In genomic region chr9:106893327-106893726, GRCm38 (mm10) we compare ENCODE assay signal across 8 mouse cellular contexts. TPM values are rescaled to one million over a fixed set of nuclear protein-coding genes. Genes with fewer than 3 reads are reported as not detected.
DNase-seq lines count a peak whose midpoint lies in the region; ATAC-seq and TF ChIP-seq lines count a peak whose summit lies in the region.
"Had no signal": no experiment of that assay in that cellular context is flagged by ENCODE, and none has a peak within 500 bp of the region (broad histone marks: within the 10 kb centered on the region; RNA-seq: fewer than 3 reads in every experiment).

No protein-coding gene starts in this region.

- 64% methylated on average over 3 of the region's 3 CpGs for WGBS in liver, embryonic 11.5 days
- WGBS in forebrain, embryonic 11.5 days, result 63% methylated on average over 3 of the region's 3 CpGs
- WGBS in hindbrain, embryonic 15.5 days, result 61% methylated on average over 3 of the region's 3 CpGs
- WGBS in neural tube, embryonic 12.5 days, result 59% methylated on average over 3 of the region's 3 CpGs
- 63% methylated on average over 3 of the region's 3 CpGs for WGBS in lung, postnatal 0 days

- no peak for TF ChIP-seq EP300 in lung, postnatal 0 days (IDR thresholded peaks at IDR 0.05)

- no peak overlapping the region for H3K9ac ChIP-seq in liver, embryonic 11.5 days (ENCODE audit: low read depth, low read length)
- H3K9ac ChIP-seq in forebrain, embryonic 11.5 days (ENCODE audit: low read length), result no peak overlapping the region
- no peak overlapping the region for H3K9ac ChIP-seq in hindbrain, embryonic 15.5 days
- H3K9ac ChIP-seq in neural tube, embryonic 12.5 days, result no peak overlapping the region
- no peak overlapping the region for H3K9ac ChIP-seq in lung, postnatal 0 days (replicated peaks; ENCODE audit: low read depth)

- H3K27me3 ChIP-seq in liver, embryonic 11.5 days (replicated peaks; ENCODE audit: control insufficient read depth, insufficient read depth, low read length), result no peaks in the 10 kb centered on the region
- H3K27me3 ChIP-seq in forebrain, embryonic 11.5 days (ENCODE audit: control insufficient read depth, insufficient read depth, low read length), result no peaks in the 10 kb centered on the region
- no peaks in the 10 kb centered on the region for H3K27me3 ChIP-seq in hindbrain, embryonic 15.5 days
- H3K27me3 ChIP-seq in neural tube, embryonic 12.5 days (replicated peaks), result no peaks in the 10 kb centered on the region
- no peaks in the 10 kb centered on the region for H3K27me3 ChIP-seq in lung, postnatal 0 days (replicated peaks; ENCODE audit: insufficient read depth, low read length)

- no peaks in the 10 kb centered on the region for H3K9me3 ChIP-seq in liver, embryonic 11.5 days (ENCODE audit: control insufficient read depth, low read length)
- H3K9me3 ChIP-seq in forebrain, embryonic 11.5 days (ENCODE audit: control insufficient read depth, low read length), result no peaks in the 10 kb centered on the region
- no peaks in the 10 kb centered on the region for H3K9me3 ChIP-seq in hindbrain, embryonic 15.5 days
- no peaks in the 10 kb centered on the region for H3K9me3 ChIP-seq in neural tube, embryonic 12.5 days
- no peaks in the 10 kb centered on the region for H3K9me3 ChIP-seq in lung, postnatal 0 days (ENCODE audit: low read length)

- no peak for DNase-seq in liver, embryonic 11.5 days (ENCODE audit: low spot score)
- no peak for DNase-seq in liver
- DNase-seq in forebrain, embryonic 11.5 days (ENCODE audit: low spot score), result no peak
- DNase-seq in layer of hippocampus, postnatal 10 days (ENCODE audit: low spot score in 2 of 2), result no peak
- DNase-seq in lung, postnatal 0 days (ENCODE audit: low spot score), result no peak
- DNase-seq: lung, adult 18-20 months had no signal

- ATAC-seq in liver, embryonic 11.5 days (replicated peaks; ENCODE audit: low FRiP score), result no peak
- ATAC-seq in forebrain, embryonic 11.5 days (replicated peaks; ENCODE audit: low FRiP score), result no peak
- no peak for ATAC-seq in hindbrain, embryonic 15.5 days (ENCODE audit: low FRiP score, low read depth)
- no peak for ATAC-seq in neural tube, embryonic 12.5 days (ENCODE audit: low FRiP score, low read depth)
- ATAC-seq in lung, postnatal 0 days, result no peak

- H3K4me1 ChIP-seq in liver, embryonic 11.5 days (replicated peaks; ENCODE audit: control insufficient read depth, insufficient read depth, low read length), result peaks cover 23% of the 10 kb centered on the region
- peaks cover 7% of the 10 kb centered on the region for H3K4me1 ChIP-seq in forebrain, embryonic 11.5 days (replicated peaks; ENCODE audit: control insufficient read depth, insufficient read depth, low read length)
- peaks cover 33% of the 10 kb centered on the region for H3K4me1 ChIP-seq in hindbrain, embryonic 15.5 days (replicated peaks)
- peaks cover 27% of the 10 kb centered on the region for H3K4me1 ChIP-seq in neural tube, embryonic 12.5 days
- H3K4me1 ChIP-seq in lung, postnatal 0 days (ENCODE audit: insufficient read depth, low read depth, low read length), result peaks cover 5% of the 10 kb centered on the region; the same call in 1 of the 2 replicates

- TF ChIP-seq CTCF in lung, postnatal 0 days (IDR thresholded peaks at IDR 0.05), result no peak

- no peak overlapping the region for H3K4me3 ChIP-seq in liver, embryonic 11.5 days (ENCODE audit: low read depth, low read length)
- H3K4me3 ChIP-seq in forebrain, embryonic 11.5 days (ENCODE audit: low read depth, low read length), result no peak overlapping the region
- no peak overlapping the region for H3K4me3 ChIP-seq in hindbrain, embryonic 15.5 days
- no peak overlapping the region for H3K4me3 ChIP-seq in neural tube, embryonic 12.5 days
- H3K4me3 ChIP-seq in lung, postnatal 0 days (ENCODE audit: low read depth, low read length), result no peak overlapping the region

- H3K36me3 ChIP-seq in liver, embryonic 11.5 days (ENCODE audit: control insufficient read depth, insufficient read depth, low read length), result peaks cover 18% of the 10 kb centered on the region
- H3K36me3 ChIP-seq in forebrain, embryonic 11.5 days (ENCODE audit: control insufficient read depth, insufficient read depth, low read length), result peaks cover 7% of the 10 kb centered on the region
- H3K36me3 ChIP-seq in hindbrain, embryonic 15.5 days, result peaks cover 19% of the 10 kb centered on the region
- H3K36me3 ChIP-seq in neural tube, embryonic 12.5 days, result peaks cover 29% of the 10 kb centered on the region
- peaks cover 3% of the 10 kb centered on the region for H3K36me3 ChIP-seq in lung, postnatal 0 days (ENCODE audit: insufficient read depth, low read length)

- H3K4me2 ChIP-seq in liver, embryonic 11.5 days, result peak overlapping the region; percentile 85
- 0 out of 2 replicates have a peak overlapping the region, but pooled peaks have one; percentile 18 for H3K4me2 ChIP-seq in forebrain, embryonic 11.5 days (ENCODE audit: low read depth, low read length, severe bottlenecking)
- H3K4me2 ChIP-seq in hindbrain, embryonic 15.5 days, result peak overlapping the region; percentile 15; the same call in 1 of the 2 replicates
- peak overlapping the region; percentile 76 for H3K4me2 ChIP-seq in neural tube, embryonic 12.5 days (replicated peaks)
- no peak overlapping the region for H3K4me2 ChIP-seq in lung, postnatal 0 days (replicated peaks; ENCODE audit: low read depth, low read length)

- no peak overlapping the region for H3K27ac ChIP-seq in liver, embryonic 11.5 days (ENCODE audit: low read depth, low read length)
- no peak overlapping the region for H3K27ac ChIP-seq in forebrain, embryonic 11.5 days (ENCODE audit: low read depth, low read length)
- H3K27ac ChIP-seq in hindbrain, embryonic 15.5 days (replicated peaks), result no peak overlapping the region
- no peak overlapping the region for H3K27ac ChIP-seq in neural tube, embryonic 12.5 days
- no peak overlapping the region for H3K27ac ChIP-seq in lung, postnatal 0 days (ENCODE audit: low read length)

RNA-seq across cellular contexts. Expression of gene Manf, which starts 1.5 kb away (rescaled TPM):
- polyA plus RNA-seq in liver, embryonic 11.5 days (2014; fragmentation: Nextera tagmentation; extraction: Ambion mirVana), result 352 TPM in 2 replicates
- 242 and 264 TPM in 2 replicates for polyA plus RNA-seq in forebrain, embryonic 11.5 days (2014; fragmentation: Nextera tagmentation; extraction: Ambion mirVana)
- 180 and 185 TPM in 2 replicates for polyA plus RNA-seq in hindbrain, embryonic 15.5 days (2015; fragmentation: Nextera tagmentation; extraction: Ambion mirVana)
- polyA plus RNA-seq in neural tube, embryonic 12.5 days (2016; fragmentation: Nextera tagmentation; extraction: Ambion mirVana), result 218 and 248 TPM in 2 replicates
- total RNA-seq in layer of hippocampus, postnatal 10 days (2021), result 100 to 1,000 TPM; 101 to 116 TPM
- polyA plus RNA-seq in lung, postnatal 0 days (2015; fragmentation: Nextera tagmentation; extraction: Ambion mirVana), result 171 and 218 TPM in 2 replicates

RNA-seq across cellular contexts. Expression of gene Rbm15b, which starts 6.1 kb away (rescaled TPM):
- polyA plus RNA-seq in liver, embryonic 11.5 days (2014; fragmentation: Nextera tagmentation; extraction: Ambion mirVana), result 10.9 and 11.4 TPM in 2 replicates
- polyA plus RNA-seq in forebrain, embryonic 11.5 days (2014; fragmentation: Nextera tagmentation; extraction: Ambion mirVana), result 35.6 and 43.6 TPM in 2 replicates
- 18.5 and 18.8 TPM in 2 replicates for polyA plus RNA-seq in hindbrain, embryonic 15.5 days (2015; fragmentation: Nextera tagmentation; extraction: Ambion mirVana)
- 39.6 and 39.7 TPM in 2 replicates for polyA plus RNA-seq in neural tube, embryonic 12.5 days (2016; fragmentation: Nextera tagmentation; extraction: Ambion mirVana)
- total RNA-seq in layer of hippocampus, postnatal 10 days (2021), result 10 to 100 TPM; 58.3 to 61.2 TPM
- 4.5 and 5.2 TPM in 2 replicates for polyA plus RNA-seq in lung, postnatal 0 days (2015; fragmentation: Nextera tagmentation; extraction: Ambion mirVana)
